Mouse (Mus musculus) thymus, adult 2 months (tissue): ENCODE data around the gene Plac8. TPM values are rescaled to one million over a fixed set of nuclear protein-coding genes. Genes with fewer than 3 reads are reported as not detected.

ENCODE experiments used
- DNase-seq: peaks from one replicate; pipeline ENCODE4 v3.0.0; 2021
- H3K27ac ChIP-seq: fragments of 200-500 bp; 2 replicates; pipeline ENCODE4 v1.5.1; 2012; ENCODE audit warnings: low read length, control low read depth; ENCODE audit not compliant: control insufficient read depth, insufficient read depth
- H3K27me3 ChIP-seq: fragments of 200-500 bp; 2 replicates; pipeline ENCODE4 v1.6.1; 2012; ENCODE audit warnings: mild to moderate bottlenecking, low read length, moderate library complexity, mixed read lengths; ENCODE audit not compliant: control insufficient read depth, insufficient read depth
- H3K36me3 ChIP-seq: fragments of 200-500 bp; 2 replicates; pipeline ENCODE4 v1.6.1; 2012; ENCODE audit warnings: mild to moderate bottlenecking, low read length, moderate library complexity; ENCODE audit not compliant: control insufficient read depth, insufficient read depth
- H3K4me1 ChIP-seq: fragments of 200-500 bp; replicated peaks from 2 replicates; pipeline ENCODE4 v1.6.1; 2012; ENCODE audit warnings: low read length; ENCODE audit not compliant: control insufficient read depth, insufficient read depth
- H3K4me3 ChIP-seq: fragments of 200-500 bp; 2 replicates; pipeline ENCODE4 v1.5.1; 2012; ENCODE audit warnings: mild to moderate bottlenecking, low read length, control low read depth, moderate library complexity; ENCODE audit not compliant: control insufficient read depth, insufficient read depth
- CTCF ChIP-seq: fragments of 200-500 bp; IDR thresholded peaks from 2 replicates; pipeline ENCODE4 v1.5.1; 2012; ENCODE audit warnings: mild to moderate bottlenecking, control low read depth, low read length, moderate library complexity, borderline replicate concordance; ENCODE audit not compliant: control insufficient read depth, poor library complexity, insufficient read depth; ENCODE audit errors: extremely low read depth
- POLR2A ChIP-seq: fragments of 200-500 bp; IDR thresholded peaks from 2 replicates; pipeline ENCODE4 v1.6.1; 2012; ENCODE audit warnings: mild to moderate bottlenecking, low read length, control low read depth, moderate library complexity; ENCODE audit not compliant: control insufficient read depth, poor library complexity, insufficient read depth; ENCODE audit errors: extremely low read depth
- WGBS: fragments of 180-500 bp; shearing (Covaris S2); methylation state at CpG from one replicate; pipeline ENCODE4 v1.1.7; 2018; 5-methylcytosine and 5-hydroxymethylcytosine counted together
- polyA plus RNA-seq: library from polyadenylated mRNA; depleted of rRNA; stranded (reverse); fragments of >200 nt; gene quantifications from 2 replicates; pipeline ENCODE4 v1.2.3, GENCODE M21; 2012

Plac8 gene
- polyA plus RNA-seq, 1 experiment = 153 TPM

DNA sequence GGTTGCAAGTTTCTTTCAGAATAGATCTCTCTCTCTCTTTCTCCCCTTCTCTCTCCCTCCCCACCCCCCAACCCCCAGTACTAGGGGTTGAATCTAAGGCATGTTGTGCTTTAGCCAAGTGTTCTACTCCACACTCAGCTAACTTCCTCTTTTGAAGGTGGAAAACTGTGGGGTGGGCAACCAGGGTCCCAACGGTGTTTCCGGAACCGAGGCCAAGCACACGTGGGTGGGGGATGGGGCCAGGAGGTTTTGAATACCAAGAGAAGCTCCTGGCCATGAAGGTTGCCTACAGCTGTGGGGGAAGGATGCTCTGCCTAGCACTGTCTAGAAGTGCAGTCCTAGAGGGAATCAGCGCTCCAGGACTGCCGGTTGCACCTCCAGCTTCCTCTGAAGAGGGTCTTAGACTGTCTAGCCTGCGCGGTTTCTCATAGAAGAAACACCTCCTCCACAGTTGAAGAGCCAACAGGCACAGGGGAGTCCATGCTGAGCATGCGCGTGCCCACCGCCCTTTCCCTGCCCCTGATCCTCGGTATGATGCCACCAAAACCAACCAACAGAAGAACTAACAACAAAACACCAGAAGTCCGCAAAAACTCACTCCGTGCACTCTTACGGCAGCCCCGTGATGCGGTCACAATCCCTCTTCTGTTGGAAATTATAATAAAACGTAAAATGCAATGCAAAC lies 2.7 kb downstream of the Plac8 start:
- no peaks in the 10 kb centered on the region for H3K36me3 ChIP-seq
- no peak overlapping the region for H3K27ac ChIP-seq
- H3K27me3 ChIP-seq = no peaks in the 10 kb centered on the region
- WGBS = 8% methylated on average over 18 of the region's 18 CpGs
- H3K4me1 ChIP-seq = peaks cover 25% of the 10 kb centered on the region
- peak; percentile 43 for DNase-seq
- H3K4me3 ChIP-seq = peak overlapping the region; percentile 30
- 0 out of 2 replicates have a peak, but pooled peaks have one; percentile 11 for TF ChIP-seq POLR2A
- TF ChIP-seq CTCF = no peak

DNA sequence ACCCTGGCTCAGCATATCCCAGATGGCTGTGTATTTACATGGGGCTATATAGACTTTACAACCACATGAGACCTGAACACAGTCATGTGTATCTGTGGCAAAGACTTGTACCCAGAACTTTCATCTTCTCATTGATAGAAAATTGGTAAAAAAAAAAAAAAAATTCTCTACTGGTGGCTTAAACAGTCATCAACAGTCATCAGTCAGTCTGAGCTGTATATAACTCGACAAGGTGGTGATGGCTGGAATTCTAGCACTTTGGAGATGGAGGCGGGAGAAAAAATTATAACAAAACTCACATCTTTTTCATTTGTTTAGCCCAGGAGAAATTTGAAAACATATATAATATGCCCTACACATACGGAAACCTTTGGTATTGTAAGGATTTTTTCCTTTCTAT lies 3.2 kb downstream of the Plac8 start:
- Histone ChIP-seq H3K36me3 (no peaks in the 10 kb centered on the region), H3K27ac (no peak overlapping the region), H3K27me3 (no peaks in the 10 kb centered on the region), H3K4me3 (no peak overlapping the region), H3K4me1 (peaks cover 25% of the 10 kb centered on the region)
- WGBS = 32% methylated on average over 3 of the region's 3 CpGs
- TF ChIP-seq CTCF (no peak), POLR2A (no peak)
- DNase-seq = no peak

DNA sequence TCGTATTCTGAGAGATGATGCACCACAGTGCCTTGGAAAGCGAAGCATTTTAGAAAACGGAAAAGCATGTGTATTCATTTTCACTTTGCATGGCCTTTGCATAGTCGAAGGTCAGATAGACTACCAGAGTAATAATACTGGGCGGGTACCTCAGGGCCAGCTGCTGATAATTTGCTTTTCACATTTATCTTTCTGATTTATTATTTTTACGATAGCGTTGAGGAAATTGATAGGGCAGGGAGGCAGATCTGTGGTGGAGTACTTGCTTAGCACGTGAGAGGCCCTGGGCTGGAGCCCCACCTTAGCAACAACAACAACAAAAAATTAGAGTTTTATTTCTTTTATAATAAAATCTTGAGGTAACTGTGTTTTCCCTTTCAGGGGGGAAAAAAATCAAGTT lies 3.9 kb downstream of the Plac8 start:
- no peaks in the 10 kb centered on the region for H3K27me3 ChIP-seq
- no peak for TF ChIP-seq POLR2A
- TF ChIP-seq CTCF = no peak
- no peak for DNase-seq
- peaks cover 22% of the 10 kb centered on the region for H3K4me1 ChIP-seq
- H3K27ac ChIP-seq = no peak overlapping the region
- 30% methylated on average over 8 of the region's 8 CpGs for WGBS
- no peak overlapping the region for H3K4me3 ChIP-seq
- H3K36me3 ChIP-seq = no peaks in the 10 kb centered on the region

DNA sequence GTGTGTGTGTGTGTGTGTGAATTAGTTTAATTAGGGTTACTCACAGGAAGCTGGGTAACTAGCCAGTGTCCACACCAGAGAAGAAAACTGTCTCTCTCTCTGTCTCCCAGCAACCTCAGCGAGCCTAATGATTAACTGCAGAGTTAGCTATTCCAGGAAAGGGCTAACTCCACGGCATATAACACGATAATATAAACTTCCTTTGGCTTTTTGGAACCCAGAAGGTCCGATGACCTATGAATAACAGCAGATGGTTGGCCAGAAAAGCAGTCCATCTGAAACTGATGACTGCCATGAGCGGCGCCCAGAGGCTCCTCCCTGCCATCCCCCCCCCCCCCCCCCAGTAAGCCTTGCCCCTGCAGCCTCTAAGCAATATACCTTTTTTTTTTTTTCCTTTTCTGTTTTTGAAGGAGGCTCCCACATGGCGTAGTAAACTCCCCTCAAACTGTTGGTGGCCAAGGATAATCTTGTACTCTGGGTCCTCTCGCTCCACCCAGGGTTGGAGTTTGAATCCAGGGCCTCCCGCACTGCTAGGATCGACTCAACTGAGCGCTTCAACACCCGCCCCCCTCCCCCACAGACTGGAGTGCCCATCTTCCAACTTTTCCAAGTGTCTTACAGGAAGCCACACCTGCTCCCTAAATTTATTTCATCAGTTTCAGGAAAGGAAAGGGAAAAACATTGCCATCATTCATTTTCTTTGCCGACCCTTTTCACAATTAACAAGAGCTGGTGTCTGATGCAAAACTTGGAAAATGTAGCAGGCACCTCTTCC lies 4.6 kb downstream of the Plac8 start:
- TF ChIP-seq CTCF = no peak
- Histone ChIP-seq H3K27me3 (no peaks in the 10 kb centered on the region), H3K4me1 (peaks cover 18% of the 10 kb centered on the region), H3K36me3 (no peaks in the 10 kb centered on the region), H3K27ac (no peak overlapping the region), H3K4me3 (no peak overlapping the region)
- 59% methylated on average over 13 of the region's 13 CpGs for WGBS
- DNase-seq = no peak

DNA sequence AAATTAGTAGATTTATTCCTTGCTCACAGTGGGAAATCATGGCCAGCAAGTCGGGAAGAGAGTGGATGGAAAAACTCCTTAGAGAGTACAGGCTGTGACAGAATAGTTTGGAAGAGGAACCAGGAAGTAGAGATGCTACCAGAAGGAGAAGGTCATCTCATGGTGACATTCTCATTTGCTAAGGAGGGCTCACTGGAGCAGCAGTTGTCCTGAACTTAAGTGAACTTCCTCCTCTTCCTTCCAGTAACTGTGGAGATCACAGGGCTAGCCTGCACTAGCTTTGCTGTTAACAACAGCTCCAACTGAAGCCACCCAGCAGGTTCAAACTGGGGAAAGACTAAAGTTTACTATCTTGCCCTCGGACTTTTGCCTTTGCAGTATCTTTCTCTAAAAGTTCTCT lies 5.2 kb downstream of the Plac8 start:
- DNase-seq = no peak
- H3K4me1 ChIP-seq = peaks cover 15% of the 10 kb centered on the region
- no peak for TF ChIP-seq CTCF
- TF ChIP-seq POLR2A = no peak
- no peaks in the 10 kb centered on the region for H3K27me3 ChIP-seq
- 64% methylated on average over 2 of the region's 2 CpGs for WGBS
- H3K27ac ChIP-seq = no peak overlapping the region
- no peaks in the 10 kb centered on the region for H3K36me3 ChIP-seq
- no peak overlapping the region for H3K4me3 ChIP-seq

DNA sequence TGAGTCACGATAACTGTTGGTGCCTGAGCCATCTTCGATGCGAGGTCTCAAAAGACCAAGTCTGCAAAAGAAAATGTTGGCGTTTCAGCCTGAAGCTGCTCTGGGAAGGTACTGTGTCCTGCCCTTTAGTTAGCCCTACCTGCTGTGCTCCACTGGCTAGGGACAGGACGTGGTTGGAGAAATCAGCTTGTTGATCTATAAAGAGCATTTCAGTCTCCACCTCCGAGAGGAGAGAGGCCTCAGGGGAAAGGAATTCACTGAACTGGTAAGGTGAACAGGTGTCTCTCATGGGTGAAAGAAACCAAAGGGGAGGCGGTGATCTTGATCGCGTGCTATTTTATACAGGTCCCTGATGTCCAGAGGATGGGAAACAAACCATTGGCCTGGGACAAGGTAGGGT lies 9.3 kb downstream of the Plac8 start:
- TF ChIP-seq POLR2A = no peak
- TF ChIP-seq CTCF = no peak
- H3K4me3 ChIP-seq = no peak overlapping the region
- no peaks in the 10 kb centered on the region for H3K27me3 ChIP-seq
- no peaks in the 10 kb centered on the region for H3K36me3 ChIP-seq
- H3K27ac ChIP-seq = no peak overlapping the region
- H3K4me1 ChIP-seq = no peaks in the 10 kb centered on the region
- no peak for DNase-seq
- WGBS = 76% methylated on average over 9 of the region's 9 CpGs

DNA sequence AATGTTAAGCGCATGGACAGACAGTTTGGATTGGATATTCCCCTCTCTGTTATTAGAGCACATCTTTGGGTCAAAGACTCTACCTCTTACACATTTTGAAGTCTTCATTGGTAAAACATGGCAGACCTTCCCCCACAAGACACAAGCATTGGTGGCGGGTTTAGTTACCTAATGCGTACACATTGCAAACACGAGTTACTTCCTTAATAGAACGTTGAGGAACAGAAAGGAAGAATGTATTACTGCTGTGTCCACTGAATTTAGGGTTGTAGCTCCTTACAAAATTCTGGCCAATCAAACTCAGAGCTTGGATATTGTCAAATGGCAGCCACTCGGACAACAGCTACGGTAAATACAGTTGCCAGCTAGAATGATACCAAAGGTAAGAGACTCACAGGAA lies 12.7 kb downstream of the Plac8 start:
- Histone ChIP-seq H3K27ac (no peak overlapping the region), H3K4me1 (no peaks in the 10 kb centered on the region), H3K4me3 (no peak overlapping the region), H3K27me3 (no peaks in the 10 kb centered on the region), H3K36me3 (no peaks in the 10 kb centered on the region)
- no peak for DNase-seq
- 90% methylated on average over 7 of the region's 7 CpGs for WGBS
- TF ChIP-seq POLR2A (no peak), CTCF (no peak)
